Mouse (Mus musculus) thymus, postnatal 36 days (tissue): ENCODE measurements around the gene Mgll.

Experiments used
- DNase-seq, 2 experiments: peaks; one replicate each; pipeline ENCODE4 v3.0.0; 2022; ENCODE audit warnings: mixed read lengths in 2 of 2

Mgll gene

GRCm38 (mm10) chr6:88724313-88725195 is at the start of gene Mgll:
Gene Mgll (plus strand): TSS chr6:88724412.
- peak; percentile 66 to 78 for DNase-seq

GRCm38 (mm10) chr6:88675815-88676214 is 48.4 kb upstream of the Mgll start:
- DNase-seq = no peak

DNA sequence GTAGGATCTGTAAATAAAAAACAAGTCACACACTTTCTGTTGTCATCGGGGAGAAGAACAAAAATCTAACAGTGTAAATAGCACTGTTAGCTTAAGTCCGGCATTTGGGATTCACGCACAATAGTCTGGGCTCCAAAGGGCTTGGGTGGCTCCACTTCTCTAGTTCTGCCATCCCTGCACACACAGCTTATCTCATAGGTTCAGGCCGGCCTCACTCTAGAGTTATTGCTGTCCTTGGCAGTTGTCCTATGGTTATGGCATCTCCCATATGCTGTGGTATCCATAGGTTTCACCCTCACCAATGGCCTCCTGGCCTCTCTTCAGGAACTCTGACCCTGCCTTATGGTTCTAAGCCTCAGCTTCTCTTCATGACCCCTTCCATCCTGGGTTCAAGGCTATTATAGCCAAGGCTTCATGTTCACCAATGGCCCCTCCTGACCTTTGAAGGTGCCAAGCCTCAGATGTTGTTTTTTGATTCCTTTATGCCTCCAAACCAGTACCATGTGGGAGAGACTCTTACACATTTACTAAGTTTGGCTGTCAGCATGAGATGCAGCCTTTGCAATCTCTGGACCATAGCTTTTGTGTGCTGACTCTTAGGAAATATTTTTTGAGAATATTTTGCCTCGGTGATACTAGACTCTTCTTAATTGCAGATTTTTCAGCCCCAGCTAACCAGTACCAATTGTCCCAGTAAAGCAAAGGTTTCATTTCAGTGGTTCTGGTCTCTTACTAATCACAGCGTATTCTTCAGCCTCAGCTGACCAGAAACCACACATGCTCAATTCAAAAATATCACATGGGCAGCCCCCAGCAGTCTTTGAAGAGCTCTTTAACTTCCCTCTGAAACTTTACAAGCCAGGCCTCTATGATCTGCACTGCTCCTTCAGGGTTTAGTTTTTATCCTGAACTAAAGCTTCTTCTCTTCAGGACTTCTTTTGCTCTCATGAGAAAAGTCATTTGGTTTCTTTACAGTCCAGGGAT is 47.2 kb upstream of the Mgll start:
- DNase-seq = no peak

GRCm38 (mm10) chr6:88677738-88678137 is 46.5 kb upstream of the Mgll start:
- no peak for DNase-seq

DNA sequence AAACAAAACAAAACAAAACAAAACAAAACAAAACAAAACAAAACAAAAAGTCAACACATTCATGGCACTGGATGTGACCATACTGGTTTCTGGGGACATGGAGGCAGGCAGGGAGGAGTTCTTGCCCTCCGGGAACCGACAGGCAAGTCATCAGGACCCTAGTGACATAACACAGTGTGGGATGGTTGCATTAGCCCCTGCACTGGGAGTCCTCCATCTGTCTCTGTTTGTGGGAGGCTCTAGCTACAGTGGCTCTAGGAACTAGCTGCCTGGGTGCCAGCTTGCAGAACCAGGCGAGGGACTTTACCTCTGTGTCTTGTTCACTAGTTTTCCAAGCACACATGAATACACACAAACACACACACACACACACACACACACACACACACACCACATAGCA is 43.2 kb upstream of the Mgll start:
- no peak for DNase-seq

GRCm38 (mm10) chr6:88683380-88684053 is 40.7 kb upstream of the Mgll start:
- DNase-seq = no peak

GRCm38 (mm10) chr6:88688171-88688570 is 36.0 kb upstream of the Mgll start:
- no peak for DNase-seq

DNA sequence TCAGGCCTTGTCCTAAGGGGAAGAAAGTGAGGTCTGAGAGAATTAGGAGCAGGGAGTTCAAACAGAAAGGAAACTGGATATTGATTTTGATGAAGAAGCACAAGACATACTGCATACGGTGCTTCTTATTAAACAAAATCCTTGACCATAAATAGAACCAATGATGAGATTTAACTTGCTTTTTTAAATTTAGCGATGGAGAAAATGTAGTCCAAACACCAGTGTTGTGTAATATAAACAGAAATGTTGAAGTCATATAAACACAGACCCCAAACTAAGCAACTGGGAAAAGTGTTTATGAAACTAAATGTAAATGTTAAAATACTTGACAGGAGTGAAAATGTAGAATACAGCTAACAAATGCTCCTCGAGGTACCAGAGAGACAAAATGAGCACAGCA is 35.5 kb upstream of the Mgll start:
- no peak for DNase-seq

GRCm38 (mm10) chr6:88690211-88690610 is 34.0 kb upstream of the Mgll start:
- no peak for DNase-seq

GRCm38 (mm10) chr6:88691361-88691760 is 32.9 kb upstream of the Mgll start:
- no peak for DNase-seq

- DNase-seq = no peak
Observed at GRCm38 (mm10) chr6:88702887-88703286, 21.3 kb upstream of the Mgll start.

DNA sequence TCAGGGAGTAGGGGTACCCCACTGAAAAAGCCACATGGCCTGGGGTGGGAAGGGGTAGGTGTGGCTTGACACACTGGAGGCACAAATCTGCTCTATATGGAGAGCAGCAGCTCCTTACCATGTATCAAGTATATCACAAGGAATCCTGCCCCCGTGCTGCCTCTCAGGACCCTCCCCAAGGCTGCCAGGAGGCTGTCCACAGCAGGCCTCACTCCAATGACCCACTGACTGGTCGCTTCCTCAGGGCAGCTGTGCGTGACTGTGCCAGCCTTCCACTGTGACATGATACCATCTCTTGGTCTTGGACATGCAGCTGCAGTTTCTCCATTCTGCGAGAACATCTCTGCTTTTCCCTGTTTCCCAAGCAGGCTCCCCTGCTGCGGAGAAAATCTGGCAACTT is 20.5 kb upstream of the Mgll start:
- no peak for DNase-seq

DNA sequence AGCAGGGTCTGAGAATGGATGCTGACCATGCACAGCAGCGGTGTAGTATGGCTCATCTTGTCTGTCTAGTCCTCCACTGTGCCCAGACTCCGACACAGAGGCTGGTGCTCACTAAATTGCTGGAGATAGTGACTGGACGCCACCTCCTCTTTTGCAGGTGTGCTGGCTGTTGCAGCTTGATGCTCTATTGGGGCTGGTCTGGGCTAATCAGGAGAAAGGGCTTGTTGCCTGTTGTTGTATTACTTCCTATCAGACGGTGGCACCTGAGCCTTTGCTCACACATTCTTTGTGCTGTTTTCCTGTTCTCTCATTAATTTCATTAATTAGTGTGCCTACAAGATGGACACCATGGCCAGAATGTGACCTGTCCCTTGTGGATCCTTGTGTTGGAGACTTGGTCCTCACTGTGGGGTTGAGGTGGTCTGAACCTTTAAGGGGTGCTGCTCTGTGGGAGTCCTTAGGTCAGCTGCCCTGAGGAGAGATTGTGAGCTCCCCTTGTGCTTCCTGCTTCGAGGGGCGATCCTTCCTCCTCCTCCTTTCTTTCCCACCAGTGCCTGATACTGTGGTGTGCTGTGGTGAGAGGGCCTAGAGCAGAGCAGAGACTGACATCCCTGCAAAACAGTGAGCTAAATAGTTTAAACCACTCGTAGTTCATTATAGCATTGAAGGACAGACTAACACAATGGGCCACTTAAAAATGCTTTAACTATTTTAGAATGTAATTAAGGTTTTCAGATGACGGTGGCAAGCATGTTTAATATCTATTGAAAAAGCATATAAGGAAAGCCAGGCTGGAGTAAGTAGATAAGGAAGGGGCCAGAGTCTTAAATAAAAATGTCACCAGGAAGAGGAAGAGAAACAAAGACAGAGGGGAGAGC is 15.6 kb upstream of the Mgll start:
- no peak for DNase-seq

DNA sequence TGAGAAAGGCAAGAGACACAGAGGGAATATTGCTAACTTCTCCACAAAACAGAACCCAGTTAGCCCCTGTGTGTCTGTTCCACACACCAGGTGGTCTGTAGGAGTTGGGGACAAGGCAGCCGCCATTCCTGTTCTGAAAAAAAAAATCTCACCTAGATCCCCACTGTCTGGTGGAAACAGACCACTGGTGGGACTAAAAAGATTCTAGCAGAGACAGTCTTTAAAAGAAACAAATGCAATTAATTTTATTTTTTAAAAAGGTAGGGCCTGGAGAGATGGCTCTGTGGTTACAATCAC is 15.0 kb upstream of the Mgll start:
- no peak for DNase-seq

DNA sequence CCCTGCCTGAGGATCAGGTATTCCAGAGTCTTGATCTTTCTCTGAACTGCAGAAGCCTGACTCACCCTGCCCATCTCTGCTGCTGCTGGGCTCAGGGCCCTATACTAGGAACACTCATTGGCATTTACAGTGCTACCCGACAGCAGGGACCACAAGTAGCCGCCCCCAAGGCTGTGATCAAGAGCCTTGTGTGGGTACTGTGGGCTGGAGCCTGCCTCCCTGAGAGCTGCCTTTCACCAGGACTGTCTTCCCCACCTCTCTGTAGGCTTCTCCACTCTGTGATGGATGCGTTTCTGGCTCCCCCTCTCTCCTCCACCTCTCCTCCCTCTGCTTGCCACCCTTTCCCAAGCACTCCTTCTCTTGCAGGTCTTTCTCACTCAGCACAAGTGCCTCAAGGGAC is 12.9 kb upstream of the Mgll start:
- no peak for DNase-seq

DNA sequence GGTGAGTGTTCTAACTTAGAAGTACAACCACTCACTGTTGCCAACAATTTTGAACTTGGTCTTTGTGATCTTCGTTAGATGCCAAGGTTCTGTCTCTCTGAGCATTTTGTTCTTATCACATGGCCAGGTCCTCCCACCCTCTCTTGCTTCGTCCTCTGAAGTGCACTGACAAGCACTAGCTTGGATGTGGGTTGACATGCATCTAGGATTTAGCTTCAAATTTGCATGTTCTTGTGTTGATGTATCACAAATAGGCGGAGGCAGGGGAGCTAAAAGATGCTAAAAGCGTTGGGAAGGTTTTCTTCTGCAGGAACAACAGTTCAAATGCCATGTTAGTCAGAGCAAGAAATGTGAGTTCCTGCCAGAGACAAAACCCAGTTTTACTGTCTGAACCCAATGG is 12.1 kb upstream of the Mgll start:
- DNase-seq = no peak

- no peak for DNase-seq
Observed at GRCm38 (mm10) chr6:88713320-88713719, 10.9 kb upstream of the Mgll start.

DNA sequence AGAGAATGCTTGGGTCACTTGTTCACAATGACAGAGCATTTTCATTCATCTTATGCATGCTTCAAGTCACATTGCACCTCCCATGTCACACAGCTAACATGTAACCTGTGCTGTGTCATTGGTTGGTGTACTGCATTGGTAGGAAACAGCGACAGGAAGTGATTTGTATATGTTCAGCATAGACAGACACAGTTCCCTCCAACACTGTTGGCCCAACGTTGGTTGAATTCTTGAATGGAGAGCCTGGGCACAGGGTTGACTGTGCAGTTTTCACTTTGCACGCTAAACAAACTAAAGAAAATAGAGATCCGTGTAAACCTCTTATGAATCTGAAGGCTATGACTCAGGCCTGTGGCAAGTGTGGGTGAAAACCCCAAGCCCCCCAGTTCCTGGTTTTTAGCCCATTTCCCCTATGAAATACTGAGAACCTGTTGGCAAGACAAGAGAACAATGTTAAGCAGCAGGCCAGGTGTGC is 10.0 kb upstream of the Mgll start:
- DNase-seq = no peak

DNA sequence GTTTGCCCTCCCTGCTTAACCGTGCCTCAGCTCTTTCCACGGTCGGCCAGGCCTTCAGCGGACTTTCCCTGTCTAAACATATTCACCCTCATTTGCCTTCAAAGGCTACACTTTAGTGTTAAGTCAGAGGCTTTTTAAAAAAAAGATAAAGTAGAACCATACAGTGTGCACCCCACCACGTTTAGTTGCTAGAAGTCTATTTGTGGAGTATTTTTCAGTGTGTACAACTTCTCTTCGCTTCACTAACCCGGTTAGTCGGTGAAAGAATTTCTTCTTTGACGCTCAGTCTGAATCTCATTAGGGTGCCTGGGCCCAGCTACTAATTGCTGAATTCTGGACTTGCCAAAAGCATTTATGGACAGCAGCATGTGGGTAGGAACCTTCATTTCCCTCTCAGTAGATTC is 8.8 kb upstream of the Mgll start:
- no peak for DNase-seq

DNA sequence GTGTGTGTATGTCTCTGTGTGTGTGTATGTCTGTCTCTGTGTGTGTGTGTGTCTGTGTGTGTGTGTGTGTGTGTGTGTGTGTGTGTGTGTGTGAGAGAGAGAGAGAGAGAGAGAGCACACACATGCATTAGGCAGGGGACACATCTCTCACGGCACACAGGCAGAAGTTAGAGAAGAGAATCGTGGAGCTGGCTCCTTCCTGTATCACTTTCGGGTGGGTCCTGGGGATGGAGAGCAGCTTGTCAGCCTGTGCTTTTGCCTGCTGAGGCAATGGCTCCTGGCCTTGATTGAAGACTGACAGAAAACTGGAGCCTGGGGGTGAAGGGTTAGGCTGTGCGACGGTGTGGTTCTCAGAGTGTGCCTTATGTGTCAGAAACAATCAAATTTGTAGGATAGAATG is 8.2 kb upstream of the Mgll start:
- no peak for DNase-seq

GRCm38 (mm10) chr6:88717143-88718032 is 6.8 kb upstream of the Mgll start:
- no peak for DNase-seq
